Mouse (Mus musculus): ENCODE data around the gene Tmem107. TPM values are rescaled to one million over a fixed set of nuclear protein-coding genes. Genes with fewer than 3 reads are reported as not detected.

The Tmem107 gene
- polyA plus RNA-seq, 1 experiment from 2014 or later = 55.1 TPM

DNA sequence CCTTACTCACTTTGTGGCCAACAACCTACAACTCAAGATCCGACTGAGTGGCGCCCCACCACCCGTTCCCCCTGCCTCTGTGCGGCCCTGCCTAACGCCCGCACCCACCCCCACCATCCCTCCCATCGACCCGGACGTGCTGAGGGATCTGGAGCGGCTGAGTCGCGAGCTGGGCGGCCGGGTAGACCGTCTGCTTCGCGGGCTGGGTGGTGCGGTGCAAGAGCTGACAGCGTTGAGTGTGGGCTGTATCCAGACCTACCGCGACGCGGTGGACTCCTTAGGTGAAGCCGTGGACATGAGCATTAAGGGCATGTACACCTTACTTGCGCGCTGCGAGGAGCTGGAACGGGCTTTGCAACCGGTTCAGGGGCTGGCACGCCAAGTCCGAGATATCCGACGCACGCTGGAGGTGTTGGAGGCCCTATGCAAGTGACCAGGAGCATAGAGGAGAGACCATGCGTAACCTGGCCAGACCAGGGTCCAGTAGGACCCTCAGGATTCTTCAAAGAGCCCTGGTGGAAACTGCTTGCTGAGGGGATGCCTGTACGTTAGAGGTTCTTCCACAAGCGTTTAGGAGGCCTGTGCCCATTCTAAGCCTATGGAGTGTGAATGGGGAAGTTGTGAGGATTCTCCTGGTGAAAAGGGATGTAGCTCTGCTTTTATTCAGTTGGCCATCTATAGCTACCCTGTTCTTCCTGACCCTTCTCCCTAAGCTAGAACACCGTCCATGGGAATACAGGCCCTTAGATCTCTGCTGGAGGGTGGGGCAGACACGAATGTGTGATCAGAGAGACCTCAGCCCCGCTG is 10.0 kb upstream of the Tmem107 start:
- Histone ChIP-seq H3K4me1 (peaks cover 44% of the 10 kb centered on the region), H3K9ac (peak overlapping the region; percentile 86), H3K4me2 (peak overlapping the region; percentile 93), H3K27ac (peak overlapping the region; percentile 90), H3K27me3 (no peaks in the 10 kb centered on the region), H3K9me3 (replicated peaks) (no peaks in the 10 kb centered on the region), H3K4me3 (peak overlapping the region; percentile 87), H3K36me3 (ENCODE audit: poor library complexity, severe bottlenecking) (no peaks in the 10 kb centered on the region)
- 2% methylated on average over 38 of the region's 40 CpGs for WGBS
- no peak; the same call in 1 of the 2 replicates for ATAC-seq

- ATAC-seq = no peak
- Histone ChIP-seq H3K9me3 (replicated peaks) (no peaks in the 10 kb centered on the region), H3K4me2 (peak overlapping the region; percentile 93), H3K4me3 (peak overlapping the region; percentile 87), H3K4me1 (peaks cover 50% of the 10 kb centered on the region), H3K27ac (no peak overlapping the region), H3K9ac (peak overlapping the region; percentile 86), H3K27me3 (no peaks in the 10 kb centered on the region), H3K36me3 (ENCODE audit: poor library complexity, severe bottlenecking) (no peaks in the 10 kb centered on the region)
- 11% methylated on average over 17 of the region's 17 CpGs for WGBS
These were observed 9.2 kb upstream of the Tmem107 start for GRCm38 (mm10) chr11:69061255-69061912.

DNA sequence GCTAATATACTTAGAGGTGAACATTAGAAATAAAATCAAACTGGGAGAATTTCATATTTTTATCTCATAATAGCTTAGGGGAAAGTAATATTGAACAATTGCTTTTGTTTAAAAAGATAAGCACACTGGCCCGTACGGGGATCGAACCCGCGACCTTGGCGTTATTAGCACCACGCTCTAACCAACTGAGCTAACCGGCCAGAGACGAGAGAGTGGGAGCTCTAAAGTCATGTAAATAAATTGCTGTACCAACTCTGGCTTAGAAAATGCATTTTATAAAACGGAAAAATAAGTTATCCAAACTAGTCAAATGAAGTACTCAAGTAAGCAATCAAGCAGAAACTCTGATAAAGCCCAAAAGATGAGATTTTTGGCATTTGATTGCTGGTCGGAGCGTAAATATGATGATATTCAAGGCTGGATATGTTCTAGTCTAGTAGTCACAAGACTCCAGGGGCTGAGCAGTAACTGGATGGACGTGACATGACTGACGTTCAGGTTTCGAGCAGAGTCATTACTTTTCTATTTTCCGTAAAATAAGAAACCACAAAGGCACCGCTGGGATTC is 8.3 kb upstream of the Tmem107 start:
- peak overlapping the region; percentile 76 for H3K4me2 ChIP-seq
- peak overlapping the region; percentile 73 for H3K4me3 ChIP-seq
- under 1% methylated on average over 17 of the region's 17 CpGs for WGBS
- no peaks in the 10 kb centered on the region for H3K9me3 ChIP-seq (replicated peaks)
- peaks cover 55% of the 10 kb centered on the region for H3K4me1 ChIP-seq
- no peaks in the 10 kb centered on the region for H3K36me3 ChIP-seq (ENCODE audit: poor library complexity, severe bottlenecking)
- ATAC-seq = peak; percentile 0; the same call in 1 of the 2 replicates
- peak overlapping the region; percentile 48 for H3K27ac ChIP-seq
- no peak overlapping the region for H3K9ac ChIP-seq
- no peaks in the 10 kb centered on the region for H3K27me3 ChIP-seq

- H3K9ac ChIP-seq = no peak overlapping the region
- peak overlapping the region; percentile 76 for H3K4me2 ChIP-seq
- H3K9me3 ChIP-seq (replicated peaks) = no peaks in the 10 kb centered on the region
- peaks cover 55% of the 10 kb centered on the region for H3K4me1 ChIP-seq
- H3K4me3 ChIP-seq = peak overlapping the region; percentile 73
- H3K27me3 ChIP-seq = no peaks in the 10 kb centered on the region
- peak; percentile 46 for ATAC-seq
- WGBS = under 1% methylated on average over 19 of the region's 19 CpGs
- peak overlapping the region; percentile 48 for H3K27ac ChIP-seq
- no peaks in the 10 kb centered on the region for H3K36me3 ChIP-seq (ENCODE audit: poor library complexity, severe bottlenecking)
These were observed 7.8 kb upstream of the Tmem107 start for GRCm38 (mm10) chr11:69062761-69063224.

DNA sequence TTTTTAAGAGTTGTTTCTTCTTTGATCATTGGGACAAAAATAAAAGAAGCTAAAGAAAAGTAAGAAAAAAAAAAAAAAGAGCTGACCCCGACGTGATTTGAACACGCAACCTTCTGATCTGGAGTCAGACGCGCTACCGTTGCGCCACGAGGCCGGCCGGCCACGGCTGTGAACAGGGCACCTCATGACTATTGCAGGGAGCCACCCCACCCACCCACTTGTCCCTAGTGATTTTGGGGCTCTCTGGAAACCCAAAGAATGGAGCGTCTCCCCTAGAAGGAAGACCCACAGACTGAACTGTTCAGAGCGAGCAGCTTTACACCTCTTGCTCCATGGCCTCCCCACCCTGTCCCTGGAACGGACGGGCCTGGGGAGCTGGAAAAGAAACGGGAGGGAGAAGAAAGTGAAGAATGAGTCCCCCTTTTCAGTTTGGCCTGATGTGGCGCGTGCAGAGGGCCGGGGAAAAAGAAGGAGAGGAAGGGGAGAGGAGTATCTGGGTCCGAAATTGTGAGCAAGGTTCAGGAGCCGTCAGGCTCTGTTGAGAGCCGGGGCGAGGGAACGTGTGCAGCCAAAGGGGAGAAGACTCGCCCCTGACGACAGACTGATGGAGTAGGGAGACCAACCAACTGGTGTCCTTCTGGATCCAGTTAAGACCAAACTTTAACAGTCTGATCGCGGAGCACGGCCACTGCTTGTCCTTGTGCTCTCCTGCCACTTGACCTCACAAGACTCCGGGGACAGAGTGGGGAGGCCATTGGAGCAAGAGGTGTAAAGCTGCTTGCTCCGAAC is 7.0 kb upstream of the Tmem107 start:
- Histone ChIP-seq H3K9me3 (replicated peaks) (no peaks in the 10 kb centered on the region), H3K27me3 (no peaks in the 10 kb centered on the region), H3K36me3 (ENCODE audit: poor library complexity, severe bottlenecking) (no peaks in the 10 kb centered on the region), H3K4me3 (peak overlapping the region; percentile 73), H3K4me2 (peak overlapping the region; percentile 76), H3K4me1 (peaks cover 47% of the 10 kb centered on the region), H3K27ac (peak overlapping the region; percentile 76), H3K9ac (peak overlapping the region; percentile 73)
- peak; percentile 39 for ATAC-seq
- under 1% methylated on average over 31 of the region's 31 CpGs for WGBS

GRCm38 (mm10) chr11:69064259-69065133 is 6.1 kb upstream of the Tmem107 start:
- no peak for ATAC-seq
- WGBS = 45% methylated on average over 9 of the region's 9 CpGs
- no peaks in the 10 kb centered on the region for H3K27me3 ChIP-seq
- H3K4me3 ChIP-seq = peak overlapping the region; percentile 73
- H3K9me3 ChIP-seq (replicated peaks) = no peaks in the 10 kb centered on the region
- peaks cover 44% of the 10 kb centered on the region for H3K4me1 ChIP-seq
- peak overlapping the region; percentile 76 for H3K4me2 ChIP-seq
- H3K27ac ChIP-seq = 0 out of 2 replicates have a peak overlapping the region, but pooled peaks have one; percentile 76
- H3K9ac ChIP-seq = peak overlapping the region; percentile 73
- H3K36me3 ChIP-seq (ENCODE audit: poor library complexity, severe bottlenecking) = no peaks in the 10 kb centered on the region

DNA sequence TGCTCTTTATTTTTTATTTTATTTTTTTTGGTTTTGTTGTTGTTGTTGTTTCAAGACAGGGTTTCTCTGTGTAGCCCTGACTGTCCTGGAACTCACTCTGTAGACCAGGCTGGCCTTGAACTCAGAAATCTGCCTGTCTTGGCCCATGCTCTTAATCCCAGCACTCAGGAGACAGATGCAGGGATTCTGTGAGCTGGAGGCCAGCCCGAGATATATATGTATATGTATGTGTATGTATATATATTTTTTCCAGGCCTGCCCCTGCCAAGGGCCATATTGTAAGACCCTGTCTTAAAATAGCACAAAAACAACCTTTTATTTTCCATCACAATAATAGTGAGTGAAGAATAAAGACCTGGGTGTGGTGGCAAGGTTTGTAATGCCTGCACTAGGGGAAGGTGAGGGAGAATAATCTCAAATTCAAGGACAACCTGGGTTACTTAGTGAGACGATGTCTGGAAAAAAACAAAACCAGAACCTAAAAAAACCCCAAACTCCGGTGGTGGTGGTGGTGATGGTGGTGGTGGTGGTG is 5.1 kb upstream of the Tmem107 start:
- H3K4me1 ChIP-seq = peaks cover 45% of the 10 kb centered on the region
- no peak overlapping the region for H3K4me3 ChIP-seq
- H3K9ac ChIP-seq = no peak overlapping the region
- no peaks in the 10 kb centered on the region for H3K9me3 ChIP-seq (replicated peaks)
- H3K4me2 ChIP-seq = peak overlapping the region; percentile 78
- H3K27ac ChIP-seq = no peak overlapping the region
- ATAC-seq = no peak
- H3K36me3 ChIP-seq (ENCODE audit: poor library complexity, severe bottlenecking) = no peaks in the 10 kb centered on the region
- H3K27me3 ChIP-seq = no peaks in the 10 kb centered on the region
- 56% methylated on average over 3 of the region's 3 CpGs for WGBS

- no peak for ATAC-seq
- Histone ChIP-seq H3K4me3 (peak overlapping the region; percentile 45), H3K4me2 (peak overlapping the region; percentile 78), H3K27ac (peak overlapping the region; percentile 31; the same call in 1 of the 2 replicates), H3K36me3 (ENCODE audit: poor library complexity, severe bottlenecking) (no peaks in the 10 kb centered on the region), H3K9me3 (replicated peaks) (no peaks in the 10 kb centered on the region), H3K4me1 (peaks cover 41% of the 10 kb centered on the region), H3K9ac (peak overlapping the region; percentile 65), H3K27me3 (no peaks in the 10 kb centered on the region)
- WGBS = under 1% methylated on average over 24 of the region's 29 CpGs
These were observed 4.3 kb upstream of the Tmem107 start for GRCm38 (mm10) chr11:69066163-69066861.

DNA sequence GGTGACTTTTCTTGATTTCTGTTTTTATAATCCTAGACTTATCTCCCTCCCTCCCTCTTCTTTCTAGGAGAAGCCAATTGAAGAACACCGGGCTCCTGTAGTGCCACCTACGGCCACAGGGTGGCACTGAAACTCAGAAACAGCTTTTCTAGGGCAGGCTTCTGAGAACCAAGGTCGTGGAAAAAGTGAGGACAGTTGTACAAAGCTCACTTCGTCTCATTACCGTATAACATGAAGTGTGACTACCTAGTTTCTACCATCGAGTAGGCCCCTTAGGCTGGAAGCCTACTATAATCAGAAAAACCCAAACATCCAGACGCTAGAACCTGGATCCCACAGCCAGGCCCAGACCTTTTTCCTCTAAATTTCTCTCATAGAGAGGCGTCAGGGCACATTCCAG is 3.6 kb upstream of the Tmem107 start:
- no peaks in the 10 kb centered on the region for H3K27me3 ChIP-seq
- H3K4me1 ChIP-seq = peaks cover 41% of the 10 kb centered on the region
- no peak overlapping the region for H3K27ac ChIP-seq
- peak overlapping the region; percentile 65 for H3K9ac ChIP-seq
- H3K9me3 ChIP-seq (replicated peaks) = no peaks in the 10 kb centered on the region
- no peak for ATAC-seq
- peak overlapping the region; percentile 78 for H3K4me2 ChIP-seq
- H3K4me3 ChIP-seq = peak overlapping the region; percentile 45
- H3K36me3 ChIP-seq (ENCODE audit: poor library complexity, severe bottlenecking) = no peaks in the 10 kb centered on the region
- 7% methylated on average over 8 of the region's 8 CpGs for WGBS

GRCm38 (mm10) chr11:69067601-69068000 is 3.0 kb upstream of the Tmem107 start:
- Histone ChIP-seq H3K4me3 (no peak overlapping the region), H3K9ac (no peak overlapping the region), H3K4me1 (peaks cover 44% of the 10 kb centered on the region), H3K4me2 (no peak overlapping the region; the same call in 1 of the 2 replicates), H3K27me3 (no peaks in the 10 kb centered on the region), H3K27ac (no peak overlapping the region), H3K36me3 (ENCODE audit: poor library complexity, severe bottlenecking) (no peaks in the 10 kb centered on the region), H3K9me3 (replicated peaks) (no peaks in the 10 kb centered on the region)
- WGBS = 60% methylated on average over 6 of the region's 6 CpGs
- ATAC-seq = no peak
